In genomic region chr4:88550161-88550945, GRCm38 (mm10) we compare ENCODE assay signal across 8 mouse cellular contexts. TPM values are rescaled to one million over a fixed set of nuclear protein-coding genes. Genes with fewer than 3 reads are reported as not detected.
DNase-seq lines count a peak whose midpoint lies in the region; ATAC-seq lines count a peak whose summit lies in the region.

No protein-coding gene starts in this region.

- H3K9ac ChIP-seq in hindbrain, embryonic 15.5 days, result no peak overlapping the region

- no peaks in the 10 kb centered on the region for H3K4me1 ChIP-seq in hindbrain, embryonic 15.5 days (replicated peaks)

- no peak overlapping the region for H3K27ac ChIP-seq in hindbrain, embryonic 15.5 days (replicated peaks)

- no peaks in the 10 kb centered on the region for H3K27me3 ChIP-seq in hindbrain, embryonic 15.5 days

- H3K36me3 ChIP-seq in hindbrain, embryonic 15.5 days, result no peaks in the 10 kb centered on the region

- ATAC-seq in hindbrain, embryonic 15.5 days (ENCODE audit: low FRiP score, low read depth), result no peak

- H3K4me2 ChIP-seq in hindbrain, embryonic 15.5 days, result peak overlapping the region; percentile 49

- peak; percentile 88 for DNase-seq in ZHBTc4 (ENCODE audit: low read depth, low spot score)
- peak; percentile 64 to 65 for DNase-seq in cerebellum, postnatal 36 days
- DNase-seq in frontal cortex, postnatal 36 days (ENCODE audit: low spot score in 2 of 2), result peak; percentile 47 to 67
- peak; percentile 39 to 42 for DNase-seq in layer of hippocampus, postnatal 36 days
- DNase-seq in lung, postnatal 36 days, result peak; percentile 95
- peak; percentile 82 for DNase-seq in retina, embryonic 14.5 days (ENCODE audit: low spot score)
- DNase-seq in thymus, postnatal 36 days, result peak; percentile 74 to 76

- peak overlapping the region; percentile 22 for H3K4me3 ChIP-seq in hindbrain, embryonic 15.5 days

- no peaks in the 10 kb centered on the region for H3K9me3 ChIP-seq in hindbrain, embryonic 15.5 days

- 36% methylated on average over 22 of the region's 22 CpGs for WGBS in hindbrain, embryonic 15.5 days

RNA-seq across cellular contexts. Expression of gene Ifna15, which starts 7.7 kb away (rescaled TPM):
- polyA plus RNA-seq in hindbrain, embryonic 15.5 days (2015; fragmentation: Nextera tagmentation; extraction: Ambion mirVana), result not detected in 2 replicates
- total RNA-seq in layer of hippocampus, postnatal 36 days (2021), result not detected

RNA-seq across cellular contexts. Expression of gene Ifna14, which starts 21.2 kb away (rescaled TPM):
- not detected in 2 replicates for polyA plus RNA-seq in hindbrain, embryonic 15.5 days (2015; fragmentation: Nextera tagmentation; extraction: Ambion mirVana)
- not detected for total RNA-seq in layer of hippocampus, postnatal 36 days (2021)

RNA-seq across cellular contexts. Expression of gene Ifnb1, which starts 27.8 kb away (rescaled TPM):
- not detected in 2 replicates for polyA plus RNA-seq in hindbrain, embryonic 15.5 days (2015; fragmentation: Nextera tagmentation; extraction: Ambion mirVana)
- total RNA-seq in layer of hippocampus, postnatal 36 days (2021), result not detected

RNA-seq across cellular contexts. Expression of gene Ifna9, which starts 41.8 kb away (rescaled TPM):
- not detected in 2 replicates for polyA plus RNA-seq in hindbrain, embryonic 15.5 days (2015; fragmentation: Nextera tagmentation; extraction: Ambion mirVana)
- total RNA-seq in layer of hippocampus, postnatal 36 days (2021), result not detected

RNA-seq across cellular contexts. Expression of gene Ifna12, which starts 52.8 kb away (rescaled TPM):
- not detected in 2 replicates for polyA plus RNA-seq in hindbrain, embryonic 15.5 days (2015; fragmentation: Nextera tagmentation; extraction: Ambion mirVana)
- not detected for total RNA-seq in layer of hippocampus, postnatal 36 days (2021)

Comparison
In these comparisons a context has a peak if more than half of its experiments do, and no peak if none do; other contexts are left out.
1. DNase-seq: peak in every context shown above with its lines; median percentile 95 in lung, postnatal 36 days; 88 in ZHBTc4; 82 in retina, embryonic 14.5 days; 75 in thymus, postnatal 36 days; 64 in cerebellum, postnatal 36 days; 57 in frontal cortex, postnatal 36 days; 40 in layer of hippocampus, postnatal 36 days.